Mouse (Mus musculus): Measurements from ENCODE around the gene Patz1.
A peak's percentile ranks its signal among the peaks of the same experiment; 100 is the strongest.

The Patz1 gene

DNA sequence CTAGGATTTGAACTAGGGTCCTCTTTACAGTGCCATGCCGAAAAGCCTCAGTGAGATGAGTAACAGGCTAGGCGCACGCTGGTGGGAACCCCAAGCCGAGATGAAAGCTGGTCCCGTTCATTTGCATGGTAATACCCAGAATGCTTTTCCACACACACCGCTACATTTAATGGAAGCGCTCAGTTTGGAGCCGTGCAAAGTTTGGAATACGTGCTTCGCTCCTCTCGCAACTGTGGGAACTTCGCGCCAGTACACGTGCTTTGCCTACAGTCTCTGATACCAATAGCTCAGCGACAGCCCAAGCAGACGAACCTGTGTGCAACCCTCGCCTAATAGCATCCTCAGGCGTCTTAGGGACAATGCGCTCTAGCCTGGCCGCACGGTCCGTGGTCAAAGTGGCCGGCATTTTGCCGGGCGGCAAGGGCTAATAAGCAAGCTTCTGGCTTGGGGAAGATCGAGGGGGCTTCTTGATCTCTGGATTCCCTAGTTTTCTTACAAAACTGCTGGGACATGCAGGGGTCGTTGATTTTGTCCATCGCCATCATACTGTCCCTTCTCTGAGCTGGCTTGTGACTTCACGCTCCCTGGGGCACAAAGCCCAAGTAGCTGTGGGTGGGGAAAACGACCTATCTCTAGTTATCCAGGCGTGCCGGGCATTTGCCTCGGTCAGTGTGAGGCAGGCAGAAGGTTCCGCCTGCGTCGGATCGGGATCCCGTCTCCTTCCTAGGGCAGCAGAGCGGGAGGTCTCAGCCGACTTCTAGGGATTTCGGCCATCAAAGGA lies at the start of gene Patz1:
Gene Patz1, plus strand, starts transcription at position 354 of the 781 bp plus-strand sequence.
- peak; percentile 71 for DNase-seq

DNA sequence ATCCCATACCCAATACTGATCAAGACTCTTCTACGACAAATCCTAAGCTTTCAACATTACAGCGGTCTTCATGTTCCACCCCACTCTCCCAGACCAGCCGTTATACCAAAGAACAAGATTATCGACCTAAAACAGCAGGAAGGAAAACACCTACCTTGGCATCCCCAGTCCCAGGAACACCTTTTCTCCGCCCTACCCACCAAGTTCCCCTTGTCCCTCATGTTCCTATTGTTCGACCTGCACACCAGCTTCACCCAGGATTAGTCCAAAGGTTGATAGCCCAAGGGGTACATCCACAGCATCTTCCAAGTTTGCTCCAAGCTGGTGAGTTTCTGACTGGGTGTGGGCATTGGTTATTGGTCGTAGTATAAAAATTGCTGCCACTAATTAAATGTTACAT lies 46.3 kb upstream of the Patz1 start:
- no peak for DNase-seq

DNA sequence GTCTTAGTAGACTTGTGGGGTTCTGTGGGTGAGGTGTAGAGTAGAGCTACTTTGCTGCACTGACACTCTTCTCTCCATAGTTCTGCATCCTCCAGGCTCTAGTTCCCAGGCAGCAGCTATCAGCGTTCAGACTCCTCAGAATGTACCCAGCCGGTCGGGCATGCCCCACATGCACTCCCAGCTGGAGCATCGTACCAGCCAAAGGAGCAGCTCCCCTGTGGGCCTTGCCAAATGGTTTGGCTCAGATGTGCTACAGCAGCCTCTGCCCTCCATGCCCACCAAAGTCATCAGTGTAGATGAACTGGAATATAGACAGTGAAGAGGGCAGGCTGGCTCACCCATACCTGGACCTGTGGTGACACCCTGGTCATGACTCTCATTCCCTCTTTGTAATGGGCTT lies 44.9 kb upstream of the Patz1 start:
- no peak for DNase-seq

DNA sequence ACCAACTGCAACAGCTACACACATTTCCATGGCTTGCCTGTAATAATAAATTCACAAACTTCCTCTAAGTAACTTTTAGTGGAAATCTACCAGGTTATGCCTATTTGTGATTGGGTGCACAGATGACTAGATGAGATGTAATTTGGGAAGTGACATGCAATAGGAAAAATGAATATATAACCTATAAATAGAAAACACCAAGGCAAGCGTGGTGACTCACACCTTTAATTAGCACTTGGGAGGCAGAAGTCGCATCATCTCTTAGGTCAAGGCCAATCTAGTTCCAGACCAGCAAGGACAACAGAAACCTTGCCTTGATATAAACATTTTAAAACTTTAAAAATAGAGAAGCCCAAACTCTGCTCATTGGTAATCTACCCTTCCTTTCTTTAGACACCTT lies 41.3 kb upstream of the Patz1 start:
- no peak for DNase-seq

DNA sequence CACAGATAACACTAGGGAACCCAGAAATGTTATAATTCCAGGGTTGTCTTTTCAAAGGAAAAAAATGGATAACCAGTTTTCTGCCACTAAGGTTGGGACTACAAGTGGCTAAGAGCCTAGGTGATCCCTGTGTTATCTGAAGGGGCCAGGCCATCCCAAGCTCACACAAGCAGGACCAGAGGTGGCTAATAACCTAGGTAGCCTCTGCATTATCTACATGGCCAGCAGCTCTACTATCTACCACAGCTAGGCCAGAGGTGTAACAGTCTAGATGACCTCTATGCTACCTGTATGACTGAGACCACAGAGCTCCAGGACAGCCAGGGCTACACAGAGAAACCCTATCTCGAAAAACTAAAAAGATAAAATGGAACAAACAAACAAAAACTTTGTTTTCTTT lies 29.1 kb upstream of the Patz1 start:
- DNase-seq, result no peak

DNA sequence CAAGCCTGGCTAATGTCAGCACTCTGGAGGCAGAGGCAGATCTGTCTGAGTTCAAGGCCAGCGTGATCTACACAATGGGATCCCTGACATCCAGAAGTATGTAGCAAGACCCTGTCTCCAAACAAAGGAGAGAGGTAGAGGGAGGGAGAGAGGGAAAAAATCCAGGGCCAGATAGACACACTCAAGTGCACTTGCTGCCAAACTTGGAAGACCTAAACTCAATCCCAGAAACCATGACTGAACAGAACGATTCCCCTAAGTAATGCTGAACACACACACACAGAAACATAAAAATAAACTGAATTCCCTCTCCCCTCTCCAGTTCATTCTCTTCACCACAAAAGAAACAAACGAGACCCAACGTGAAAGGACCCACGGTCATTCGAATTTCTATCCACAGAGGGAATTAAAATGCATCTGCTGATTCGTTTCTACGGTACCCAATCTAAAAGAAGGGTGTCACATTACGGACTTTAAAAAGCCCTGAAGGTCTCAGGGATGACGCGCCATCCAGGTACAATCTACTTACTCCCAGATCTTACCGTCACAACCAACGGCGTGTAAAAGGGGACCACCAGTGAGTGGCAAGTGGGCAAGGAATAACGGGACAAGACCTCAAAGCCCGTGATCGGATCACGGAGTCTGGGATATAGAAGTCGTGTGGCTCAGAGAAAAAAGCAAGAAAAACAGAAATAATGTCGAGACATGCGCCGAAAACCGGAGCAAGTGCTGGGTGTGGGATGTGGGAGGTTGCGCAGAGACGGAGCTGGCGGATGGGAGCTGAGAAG lies 23.2 kb upstream of the Patz1 start:
- peak; percentile 27 for DNase-seq

DNA sequence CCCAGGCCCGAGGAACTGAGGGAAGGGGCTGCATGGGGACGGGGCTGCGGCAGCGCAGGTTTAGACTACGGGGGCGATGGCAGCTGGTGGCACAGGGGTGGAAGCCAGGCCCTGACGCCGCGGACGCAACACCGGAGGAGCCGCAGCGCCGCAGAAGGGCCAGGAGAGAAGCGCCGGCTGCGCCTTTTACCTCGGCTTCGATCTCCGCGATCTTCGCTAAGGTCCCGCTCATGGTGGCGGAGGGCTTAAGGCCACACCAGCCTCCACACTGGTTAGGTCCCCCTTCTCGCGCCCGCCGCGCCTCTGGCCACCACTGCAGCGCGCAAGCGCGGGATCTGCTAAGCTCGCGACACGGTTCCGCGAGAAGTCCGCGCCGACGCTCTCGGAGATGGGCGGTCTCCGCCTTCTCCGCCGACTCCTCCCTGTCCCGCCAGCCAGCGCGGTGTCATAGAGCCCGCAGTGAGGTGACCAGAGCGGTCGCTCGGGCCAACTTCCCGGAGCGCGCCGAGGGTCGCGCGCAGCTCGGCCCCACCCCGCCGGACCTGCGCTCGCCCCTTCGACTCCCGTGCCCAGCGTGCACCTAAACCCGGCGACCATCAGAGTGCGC lies 22.5 kb upstream of the Patz1 start, which contains the start of gene Drg1:
Gene Drg1, minus strand, starts transcription at position 337 of the 607 bp plus-strand sequence.
- DNase-seq, result peak; percentile 92

DNA sequence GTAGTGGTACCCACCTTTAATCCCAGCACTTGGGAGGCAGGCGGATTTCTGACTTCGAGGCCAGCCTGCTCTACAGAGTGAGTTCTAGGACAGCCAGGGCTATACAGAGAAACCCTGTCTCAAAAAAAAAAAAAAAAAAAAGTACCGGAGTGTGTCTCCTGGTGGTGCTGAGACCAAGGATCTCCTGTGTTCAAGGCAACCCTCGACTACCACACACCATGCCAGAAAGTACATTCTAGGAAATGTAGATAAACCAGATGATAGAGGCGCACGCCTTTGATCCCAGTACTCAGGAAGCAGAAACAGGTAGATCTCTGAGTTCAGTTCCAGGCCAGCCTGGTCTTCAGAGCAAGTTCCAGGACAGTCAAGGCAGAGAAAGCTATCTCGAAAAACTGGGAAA lies 21.5 kb upstream of the Patz1 start:
- peak; percentile 16 for DNase-seq

DNA sequence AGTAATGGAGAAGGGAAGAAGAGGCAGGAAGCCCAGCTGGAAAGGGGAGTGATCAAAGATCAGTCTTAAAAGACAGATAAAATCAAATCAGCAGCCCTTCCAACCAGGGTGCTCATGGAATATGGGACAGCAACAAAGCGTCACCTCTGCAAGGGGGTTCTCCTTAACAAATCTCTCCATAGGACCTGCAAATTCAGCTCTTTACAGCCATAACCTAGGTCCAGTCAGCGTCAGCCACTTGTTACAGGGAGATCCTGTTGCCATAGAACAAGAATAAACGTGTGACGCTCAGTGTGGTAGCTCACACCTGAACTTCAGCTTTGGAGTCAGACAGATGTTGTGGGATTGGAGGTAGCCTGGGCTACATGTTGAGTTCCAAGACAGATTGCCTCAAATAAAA lies 19.4 kb upstream of the Patz1 start:
- no peak for DNase-seq

DNA sequence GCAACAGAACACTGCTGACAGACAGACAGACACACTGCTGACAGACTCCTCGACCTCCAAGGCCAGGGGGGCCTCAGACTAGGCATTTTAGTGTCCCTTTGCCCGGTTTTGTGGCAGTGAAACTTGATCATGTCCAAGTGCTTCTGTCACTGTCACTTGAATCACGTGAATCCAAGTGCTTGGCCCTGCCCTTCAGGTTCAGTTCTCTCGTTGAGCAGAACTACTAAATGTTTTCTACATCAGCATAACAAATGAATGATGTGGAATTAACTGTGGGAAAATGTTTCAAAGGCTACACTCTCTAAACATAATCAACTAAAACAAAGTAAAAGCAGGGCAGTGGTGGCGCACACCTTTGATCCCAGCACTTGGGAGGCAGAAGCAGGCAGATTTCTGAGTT lies 10.3 kb upstream of the Patz1 start:
- DNase-seq, result no peak

DNA sequence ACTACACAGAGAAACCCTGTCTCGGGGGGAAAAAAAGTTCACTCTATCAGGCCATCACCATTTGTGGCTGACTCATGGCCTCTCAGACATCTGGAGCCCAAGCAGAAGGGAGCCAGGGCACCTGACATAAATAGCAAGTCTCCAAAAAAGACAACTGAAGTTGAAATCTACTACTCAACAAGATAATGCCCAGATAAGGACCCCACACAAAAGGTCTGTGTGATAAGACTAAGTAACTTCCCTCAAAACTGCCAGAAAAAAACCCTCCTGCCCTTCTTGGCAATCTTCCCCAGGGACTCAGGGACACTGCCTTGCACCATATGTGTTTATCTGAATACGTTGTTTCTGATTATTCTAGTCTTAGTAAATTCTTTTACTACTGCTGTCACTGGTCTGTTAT lies 8.9 kb upstream of the Patz1 start:
- no peak for DNase-seq

DNA sequence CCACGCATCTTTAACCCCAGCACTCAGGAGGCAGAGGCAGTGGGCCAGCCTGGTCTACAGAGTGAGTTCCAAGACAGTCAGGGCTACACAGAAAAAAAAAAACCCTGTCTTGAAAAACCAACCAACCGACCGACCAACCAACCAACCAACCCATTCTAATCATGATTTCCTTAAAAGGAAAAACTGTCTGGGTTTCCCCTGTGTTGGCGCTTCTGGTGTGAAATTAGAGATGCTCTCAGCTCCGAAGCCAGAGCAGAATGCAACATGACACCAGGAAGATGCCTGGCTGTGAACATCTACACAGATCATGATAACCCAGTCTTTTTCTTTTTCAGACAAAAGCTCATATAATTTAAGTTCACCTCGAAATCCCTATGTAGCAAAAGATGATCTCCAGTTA lies 5.8 kb upstream of the Patz1 start:
- DNase-seq, result no peak

DNA sequence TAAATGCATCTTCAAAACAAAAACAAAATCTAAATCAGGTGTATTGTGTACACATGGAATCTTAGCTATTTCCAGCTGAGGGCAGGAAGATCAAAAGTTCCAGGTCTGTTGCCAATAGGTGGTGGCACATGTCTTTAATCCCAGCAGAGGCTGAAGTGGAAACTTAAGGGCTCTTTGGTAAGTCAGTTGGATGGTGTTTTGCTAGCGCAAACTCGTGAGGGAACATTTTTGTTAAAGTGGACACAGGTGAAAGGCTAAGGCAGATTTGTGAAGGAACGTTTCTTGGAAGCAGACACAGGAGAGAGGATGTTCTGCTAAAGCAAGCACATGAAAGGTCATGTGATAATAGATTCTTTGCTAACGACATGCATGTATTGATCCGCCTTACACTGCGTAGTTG lies 5.0 kb upstream of the Patz1 start:
- DNase-seq, result no peak

DNA sequence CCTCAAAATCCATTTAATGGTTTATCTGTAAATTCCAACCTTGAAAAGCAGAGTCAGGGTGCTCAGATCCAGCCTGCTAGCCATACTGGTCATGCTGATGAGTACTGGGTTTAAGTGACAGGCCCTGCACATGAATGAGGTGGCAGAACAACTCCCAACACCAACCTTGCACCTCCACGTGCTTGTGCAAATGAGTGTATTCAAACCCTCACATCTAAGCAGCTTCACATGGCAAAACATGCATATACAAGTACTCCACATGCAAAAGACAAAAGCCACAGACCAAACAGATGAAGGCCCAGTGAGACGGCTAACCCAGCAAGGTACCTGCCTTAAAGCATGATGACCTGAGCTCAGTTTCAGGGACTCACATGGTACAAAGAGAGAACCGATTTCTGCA lies 2.7 kb upstream of the Patz1 start:
- DNase-seq, result no peak

DNA sequence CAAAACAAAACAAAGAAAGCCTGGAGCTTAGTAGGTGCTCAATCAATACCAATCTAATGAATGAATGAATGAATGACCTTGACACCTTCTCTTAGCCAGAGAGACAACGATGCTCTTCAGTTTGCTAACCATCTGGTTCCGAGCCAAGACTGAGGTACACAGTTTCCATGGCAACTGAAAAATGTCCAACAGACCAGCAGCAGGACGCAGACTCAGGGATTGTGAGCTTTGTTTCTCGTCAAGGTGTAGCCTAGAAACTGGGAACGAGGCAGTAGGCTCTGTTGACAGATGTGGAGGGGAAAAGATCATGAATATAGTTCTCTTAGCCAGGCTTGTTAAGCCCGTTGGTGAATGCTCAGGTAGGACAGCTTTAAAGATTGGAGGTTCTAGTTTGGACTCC lies 1.5 kb upstream of the Patz1 start:
- DNase-seq, result peak; percentile 35

DNA sequence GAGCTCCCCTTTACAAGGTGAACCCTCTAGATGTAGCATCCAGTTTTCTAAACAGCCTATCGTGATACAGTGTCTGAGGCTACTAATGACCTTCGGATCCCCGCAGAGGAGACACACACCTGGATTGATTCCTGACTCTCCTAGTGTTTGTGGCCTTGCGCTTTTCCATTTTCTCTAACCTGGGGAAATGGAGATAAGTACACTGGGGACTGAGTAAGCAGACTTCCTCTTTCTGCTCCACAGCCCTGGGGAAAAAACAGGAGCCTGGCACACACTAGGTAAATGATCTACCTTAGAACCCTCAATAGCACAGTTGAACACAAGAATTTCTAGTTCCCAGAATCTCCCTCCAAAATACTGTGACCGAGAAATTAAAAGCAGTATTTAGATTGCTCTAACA lies 753 bp upstream of the Patz1 start:
- DNase-seq, result peak; percentile 78

DNA sequence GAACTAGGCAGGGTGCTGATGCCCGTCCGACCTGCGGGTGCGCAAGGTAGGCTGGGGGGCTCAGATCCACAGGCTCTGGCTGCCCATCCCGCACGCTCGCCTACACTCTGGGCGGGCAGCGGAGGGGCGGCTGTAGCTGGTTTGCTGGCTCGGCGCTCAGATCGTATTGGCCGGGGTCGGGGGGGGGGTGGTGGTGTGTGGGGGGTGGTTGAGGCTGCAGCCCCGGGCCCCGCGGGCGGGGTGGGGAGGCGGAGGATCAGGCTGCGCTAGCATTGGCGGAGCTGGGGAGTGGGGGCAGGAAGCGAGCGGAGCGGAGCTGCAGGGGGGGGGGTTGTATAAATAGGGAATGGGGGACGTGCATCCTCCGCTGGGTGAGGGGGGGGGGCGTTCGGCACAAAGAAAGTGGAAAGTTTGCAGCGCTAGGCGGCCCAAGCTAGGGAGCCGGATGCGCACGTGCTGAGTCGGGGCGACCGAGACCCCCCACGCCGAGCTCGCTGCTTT lies 678 bp downstream of the Patz1 start:
- DNase-seq, result peak; percentile 73

DNA sequence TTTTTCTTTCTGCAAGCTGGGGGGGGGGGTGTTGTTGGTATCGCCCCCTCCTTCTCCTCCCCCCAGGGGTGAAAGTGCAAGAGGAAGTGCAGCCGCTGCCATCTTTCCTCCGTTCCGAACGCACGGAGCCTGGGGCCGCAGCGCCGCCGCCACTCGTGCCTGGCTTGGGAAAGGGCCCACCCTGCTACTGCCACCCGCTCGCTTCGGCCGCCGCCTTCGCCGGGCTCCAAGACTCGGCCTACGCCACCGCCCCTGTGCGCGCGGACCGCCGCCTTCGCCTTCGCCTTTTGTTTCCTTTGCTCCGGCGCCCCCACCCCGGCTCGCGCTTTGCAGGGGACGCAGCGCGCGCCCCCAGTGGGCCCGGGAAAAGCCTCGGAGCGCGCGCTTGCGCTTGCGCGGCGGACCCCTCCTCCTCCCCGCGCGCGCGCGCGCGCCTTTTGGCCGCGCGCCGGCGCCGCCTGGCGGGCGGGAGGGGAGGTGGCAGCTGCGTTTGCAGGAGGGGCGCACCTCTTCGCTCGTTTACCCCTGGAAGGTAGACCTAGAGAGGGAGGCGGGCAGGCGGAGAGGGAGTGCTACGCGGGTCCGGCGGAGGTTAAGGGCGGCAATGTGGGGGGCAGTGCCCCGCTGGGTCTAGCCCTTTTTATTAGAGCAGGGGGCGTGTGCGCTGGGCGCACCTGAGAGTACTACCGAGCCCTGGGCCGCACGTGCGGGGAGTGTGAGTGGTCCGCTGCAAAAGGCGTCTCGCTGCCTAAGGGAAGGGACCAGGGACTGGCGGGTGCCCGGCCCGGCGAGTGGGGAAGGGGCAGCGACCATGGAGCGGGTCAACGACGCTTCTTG lies 1.3 kb downstream of the Patz1 start:
- peak; percentile 88 for DNase-seq

DNA sequence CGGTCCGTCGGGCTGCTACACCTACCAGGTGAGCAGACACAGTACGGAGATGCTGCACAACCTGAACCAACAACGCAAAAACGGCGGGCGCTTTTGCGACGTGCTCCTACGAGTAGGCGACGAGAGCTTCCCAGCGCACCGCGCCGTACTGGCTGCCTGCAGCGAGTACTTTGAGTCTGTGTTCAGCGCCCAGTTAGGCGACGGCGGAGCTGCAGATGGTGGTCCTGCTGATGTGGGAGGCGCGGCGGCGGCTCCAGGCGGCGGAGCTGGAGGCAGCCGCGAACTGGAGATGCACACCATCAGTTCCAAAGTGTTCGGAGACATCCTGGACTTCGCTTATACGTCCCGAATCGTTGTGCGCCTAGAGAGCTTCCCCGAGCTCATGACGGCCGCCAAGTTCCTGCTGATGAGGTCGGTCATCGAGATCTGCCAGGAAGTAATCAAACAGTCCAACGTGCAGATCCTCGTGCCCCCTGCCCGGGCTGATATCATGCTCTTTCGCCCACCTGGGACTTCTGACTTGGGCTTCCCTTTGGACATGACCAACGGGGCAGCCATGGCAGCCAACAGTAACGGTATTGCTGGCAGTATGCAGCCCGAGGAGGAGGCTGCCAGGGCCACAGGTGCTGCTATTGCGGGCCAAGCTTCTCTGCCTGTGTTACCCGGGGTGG lies 2.1 kb downstream of the Patz1 start:
- DNase-seq, result peak; percentile 37

DNA sequence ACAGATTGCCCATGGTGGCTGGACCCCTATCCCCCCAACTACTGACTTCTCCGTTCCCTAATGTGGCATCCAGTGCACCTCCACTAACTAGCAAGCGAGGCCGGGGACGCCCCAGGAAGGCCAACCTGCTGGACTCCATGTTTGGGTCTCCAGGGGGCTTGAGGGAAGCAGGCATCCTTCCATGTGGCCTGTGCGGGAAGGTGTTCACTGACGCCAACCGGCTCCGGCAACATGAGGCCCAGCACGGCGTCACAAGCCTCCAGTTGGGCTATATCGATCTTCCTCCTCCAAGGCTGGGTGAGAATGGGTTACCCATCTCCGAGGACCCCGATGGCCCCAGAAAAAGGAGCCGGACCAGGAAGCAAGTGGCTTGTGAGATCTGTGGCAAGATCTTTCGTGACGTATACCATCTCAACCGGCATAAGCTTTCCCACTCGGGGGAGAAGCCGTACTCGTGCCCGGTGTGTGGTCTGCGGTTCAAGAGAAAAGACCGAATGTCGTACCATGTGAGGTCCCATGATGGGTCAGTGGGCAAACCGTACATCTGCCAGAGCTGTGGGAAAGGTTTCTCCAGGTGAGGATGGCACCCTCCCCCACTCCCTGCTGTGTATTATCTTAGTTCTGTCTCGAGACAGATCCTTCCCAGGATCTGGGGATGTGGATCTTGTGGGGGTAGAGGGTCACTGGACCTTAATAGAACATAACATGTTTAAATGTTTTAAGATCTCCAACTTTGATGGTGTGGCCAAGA lies 2.8 kb downstream of the Patz1 start:
- DNase-seq, result no peak

DNA sequence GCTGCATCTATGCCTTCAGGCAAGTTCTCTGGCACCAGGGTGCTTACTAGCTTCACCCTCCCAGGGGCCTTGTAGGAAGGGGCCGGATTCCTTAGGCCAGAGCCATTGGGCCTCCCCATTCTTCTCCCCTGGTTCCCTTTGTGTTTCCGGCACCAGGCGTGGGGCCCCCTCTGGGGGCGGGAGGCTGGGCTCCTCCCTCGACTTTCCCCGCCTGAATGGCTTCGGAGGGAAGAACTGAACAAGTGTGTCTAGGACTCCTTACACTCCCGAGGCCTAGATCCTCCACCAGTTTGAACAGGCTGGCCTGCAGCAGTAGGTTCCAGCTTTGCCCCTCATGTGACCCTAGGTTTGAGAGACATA lies 3.4 kb downstream of the Patz1 start:
- DNase-seq, result peak; percentile 65

Measured in kidney, adult 9 months (tissue).